Mouse (Mus musculus) bone marrow macrophage, adult 2 months (primary cell): ENCODE results near the gene Tmem158. TPM values are rescaled to one million over a fixed set of nuclear protein-coding genes. Genes with fewer than 3 reads are reported as not detected.

Experiments used
- H3K27ac ChIP-seq: 2 replicates; pipeline ENCODE4 v1.5.1; 2012; ENCODE audit warnings: low read depth, low read length; ENCODE audit not compliant: insufficient read depth
- H3K4me1 ChIP-seq: 2 replicates; pipeline ENCODE4 v1.6.1; 2012; ENCODE audit warnings: low read length; ENCODE audit not compliant: control insufficient read depth, insufficient read depth
- H3K4me3 ChIP-seq: 2 replicates; pipeline ENCODE4 v1.5.1; 2012; ENCODE audit warnings: mild to moderate bottlenecking, low read length, moderate library complexity; ENCODE audit not compliant: insufficient read depth
- CTCF ChIP-seq: IDR thresholded peaks from 2 replicates; pipeline ENCODE4 v1.5.1; 2012; ENCODE audit warnings: low read depth, mild to moderate bottlenecking, low read length, moderate library complexity
- POLR2A ChIP-seq: IDR thresholded peaks from 2 replicates; pipeline ENCODE4 v1.6.1; 2012; ENCODE audit warnings: mild to moderate bottlenecking, low read depth, low read length, borderline replicate concordance
- polyA plus RNA-seq: library from polyadenylated mRNA; stranded (reverse); fragments of >200 nt; gene quantifications from 2 replicates; pipeline ENCODE4 v1.2.4, GENCODE M21; 2012; ENCODE audit not compliant: missing spikeins, insufficient read depth, insufficient read length

Gene Tmem158
- polyA plus RNA-seq, 1 experiment, result 0.75 TPM

GRCm38 (mm10) chr9:123235621-123236020 lies 24.9 kb downstream of the Tmem158 start:
- Histone ChIP-seq H3K4me3 (no peak overlapping the region), H3K4me1 (peaks cover 49% of the 10 kb centered on the region), H3K27ac (no peak overlapping the region)
- TF ChIP-seq CTCF (no peak), POLR2A (no peak)

GRCm38 (mm10) chr9:123229826-123230225 lies 30.7 kb downstream of the Tmem158 start:
- Histone ChIP-seq H3K4me3 (no peak overlapping the region), H3K27ac (no peak overlapping the region), H3K4me1 (no peaks in the 10 kb centered on the region)
- no peak for TF ChIP-seq CTCF

- TF ChIP-seq POLR2A (no peak), CTCF (no peak)
- Histone ChIP-seq H3K27ac (no peak overlapping the region), H3K4me3 (no peak overlapping the region), H3K4me1 (no peaks in the 10 kb centered on the region)
These were observed 31.9 kb downstream of the Tmem158 start for GRCm38 (mm10) chr9:123228671-123229070.

- TF ChIP-seq CTCF, result no peak
- TF ChIP-seq POLR2A, result no peak
- H3K4me1 ChIP-seq, result no peaks in the 10 kb centered on the region
- H3K4me3 ChIP-seq, result no peak overlapping the region
- no peak overlapping the region for H3K27ac ChIP-seq
These were observed 33.3 kb downstream of the Tmem158 start for GRCm38 (mm10) chr9:123227106-123227750.

GRCm38 (mm10) chr9:123224863-123225431 lies 35.6 kb downstream of the Tmem158 start:
- Histone ChIP-seq H3K4me3 (no peak overlapping the region), H3K4me1 (no peaks in the 10 kb centered on the region), H3K27ac (no peak overlapping the region)
- TF ChIP-seq CTCF, result no peak
- no peak for TF ChIP-seq POLR2A

GRCm38 (mm10) chr9:123219826-123220225 lies 40.7 kb downstream of the Tmem158 start:
- H3K27ac ChIP-seq, result no peak overlapping the region
- H3K4me3 ChIP-seq, result no peak overlapping the region
- no peak for TF ChIP-seq POLR2A
- no peak for TF ChIP-seq CTCF
- no peaks in the 10 kb centered on the region for H3K4me1 ChIP-seq

GRCm38 (mm10) chr9:123215621-123216440 lies 44.7 kb downstream of the Tmem158 start, which contains the start of gene Cdcp1:
TSS of gene Cdcp1 (minus strand) at chr9:123216038.
- Histone ChIP-seq H3K4me1 (no peaks in the 10 kb centered on the region), H3K27ac (no peak within 1 kb of the TSS), H3K4me3 (no peak within 1 kb of the TSS)
- no peak for TF ChIP-seq CTCF
- TF ChIP-seq POLR2A, result no peak

- H3K4me3 ChIP-seq, result no peak overlapping the region
- no peaks in the 10 kb centered on the region for H3K4me1 ChIP-seq
- TF ChIP-seq CTCF (no peak), POLR2A (no peak)
- H3K27ac ChIP-seq, result no peak overlapping the region
These were observed 47.2 kb downstream of the Tmem158 start for GRCm38 (mm10) chr9:123213371-123213770.

Other genes starting within 250 kb of the Tmem158 start
- gene Tmem42, start 239.4 kb downstream of the Tmem158 start, polyA plus RNA-seq, result 4.9 and 5.5 TPM in 2 replicates
- gene Tgm4, start 226.0 kb downstream of the Tmem158 start, polyA plus RNA-seq, result not detected in 2 replicates
- 42.8 and 47.5 TPM in 2 replicates for gene Zdhhc3, start 147.6 kb downstream of the Tmem158 start, polyA plus RNA-seq
- 24.4 and 25.1 TPM in 2 replicates for gene Exosc7, start 147.5 kb downstream of the Tmem158 start, polyA plus RNA-seq
- not detected in 2 replicates for gene Clec3b, start 109.8 kb downstream of the Tmem158 start, polyA plus RNA-seq
- gene Cdcp1, start 44.7 kb downstream of the Tmem158 start, polyA plus RNA-seq, result not detected in 2 replicates
- 3,425 and 3,732 TPM in 2 replicates for gene Lars2, start 106.2 kb upstream of the Tmem158 start, polyA plus RNA-seq
- gene Limd1, start 217.9 kb upstream of the Tmem158 start, polyA plus RNA-seq, result 35.2 and 36.1 TPM in 2 replicates